Mouse (Mus musculus) urinary bladder, postnatal 25 days (tissue): ENCODE measurements around the gene Cntfr.
A peak's percentile ranks its signal among the peaks of the same experiment; 100 is the strongest.

Source experiments
- DNase-seq: peaks from one replicate; pipeline ENCODE4 v3.0.0; 2022; ENCODE audit warnings: low spot score

Cntfr gene

GRCm38 (mm10) chr4:41641199-41641822 is 55.6 kb downstream of the Cntfr start:
- no peak for DNase-seq

- peak; percentile 96 for DNase-seq
Observed at GRCm38 (mm10) chr4:41639913-41640507, 56.9 kb downstream of the Cntfr start, which contains the start of gene Enho. Gene Enho (minus strand): TSS chr4:41640324.

- no peak for DNase-seq
Observed at GRCm38 (mm10) chr4:41639214-41639841, 57.6 kb downstream of the Cntfr start.

- DNase-seq, result no peak
Observed at GRCm38 (mm10) chr4:41638828-41639213, 58.1 kb downstream of the Cntfr start.

GRCm38 (mm10) chr4:41638186-41638731 is 58.6 kb downstream of the Cntfr start:
- DNase-seq, result no peak

GRCm38 (mm10) chr4:41636882-41637635 is 59.8 kb downstream of the Cntfr start:
- DNase-seq, result no peak

GRCm38 (mm10) chr4:41636366-41636765 is 60.5 kb downstream of the Cntfr start:
- no peak for DNase-seq

GRCm38 (mm10) chr4:41635906-41636305 is 61.0 kb downstream of the Cntfr start:
- no peak for DNase-seq

GRCm38 (mm10) chr4:41635224-41635623 is 61.7 kb downstream of the Cntfr start:
- DNase-seq, result no peak

- DNase-seq, result no peak
Observed at GRCm38 (mm10) chr4:41634631-41635030, 62.3 kb downstream of the Cntfr start.

GRCm38 (mm10) chr4:41633001-41633400 is 63.9 kb downstream of the Cntfr start:
- no peak for DNase-seq

GRCm38 (mm10) chr4:41631390-41631789 is 65.5 kb downstream of the Cntfr start:
- no peak for DNase-seq

GRCm38 (mm10) chr4:41630196-41630595 is 66.7 kb downstream of the Cntfr start:
- DNase-seq, result no peak

- no peak for DNase-seq
Observed at GRCm38 (mm10) chr4:41628202-41628927, 68.5 kb downstream of the Cntfr start.

- no peak for DNase-seq
Observed at GRCm38 (mm10) chr4:41622071-41622470, 74.8 kb downstream of the Cntfr start.

- DNase-seq, result peak; percentile 16
Observed at GRCm38 (mm10) chr4:41618916-41619746, 77.8 kb downstream of the Cntfr start.

GRCm38 (mm10) chr4:41615661-41616599 is 81.0 kb downstream of the Cntfr start:
- no peak for DNase-seq

- peak; percentile 74 for DNase-seq
Observed at GRCm38 (mm10) chr4:41614156-41614555, 82.7 kb downstream of the Cntfr start.

GRCm38 (mm10) chr4:41612166-41612565 is 84.7 kb downstream of the Cntfr start:
- DNase-seq, result no peak

GRCm38 (mm10) chr4:41610594-41610980 is 86.3 kb downstream of the Cntfr start:
- DNase-seq, result no peak
